Mouse (Mus musculus): ENCODE measurements at regions not wholly inside any gene's neighbourhood (a gene's known extent, or its start where the extent isn't known, plus 50 kb on each side); places are given as distances from the start of the nearest gene placed in this dataset.
"Not testable (repeated sequence)": the region's sequence is repeated elsewhere in the genome, so short reads cannot be mapped to it uniquely, and the experiment has no call there.

- no peaks in the 10 kb centered on the region for H3K36me3 ChIP-seq
- H3K9me3 ChIP-seq, result no peaks in the 10 kb centered on the region
- ATAC-seq, result no peak
- no peaks in the 10 kb centered on the region for H3K4me1 ChIP-seq (replicated peaks)
- H3K9ac ChIP-seq (replicated peaks), result no peak overlapping the region
- no peak overlapping the region for H3K4me2 ChIP-seq (replicated peaks)
- no peaks in the 10 kb centered on the region for H3K27me3 ChIP-seq
- H3K27ac ChIP-seq, result no peak overlapping the region
- H3K4me3 ChIP-seq (replicated peaks), result no peak overlapping the region
These were observed 1878.9 kb upstream of the Flrt2 start for GRCm38 (mm10) chr12:93812963-93813733.

- Histone ChIP-seq H3K36me3 (no peaks in the 10 kb centered on the region), H3K9me3 (no peaks in the 10 kb centered on the region), H3K27me3 (no peaks in the 10 kb centered on the region), H3K4me2 (replicated peaks) (no peak overlapping the region), H3K9ac (replicated peaks) (no peak overlapping the region), H3K27ac (no peak overlapping the region), H3K4me3 (replicated peaks) (no peak overlapping the region), H3K4me1 (replicated peaks) (peaks cover 10% of the 10 kb centered on the region)
- peak; percentile 91 for ATAC-seq
- WGBS, result 11% methylated on average over 1 of the region's 1 CpGs
These were observed 1841.0 kb upstream of the Flrt2 start for GRCm38 (mm10) chr12:93850944-93851520.

- ATAC-seq, result peak; percentile 45; the same call in 1 of the 2 replicates
- no peaks in the 10 kb centered on the region for H3K9me3 ChIP-seq
- no peak overlapping the region for H3K9ac ChIP-seq (replicated peaks)
- no peaks in the 10 kb centered on the region for H3K27me3 ChIP-seq
- peaks cover 10% of the 10 kb centered on the region for H3K4me1 ChIP-seq (replicated peaks)
- no peak overlapping the region for H3K27ac ChIP-seq
- no peak overlapping the region for H3K4me3 ChIP-seq (replicated peaks)
- H3K4me2 ChIP-seq (replicated peaks), result no peak overlapping the region
- 9% methylated on average over 1 of the region's 1 CpGs for WGBS
- no peaks in the 10 kb centered on the region for H3K36me3 ChIP-seq
These were observed 1840.4 kb upstream of the Flrt2 start for GRCm38 (mm10) chr12:93851660-93852059.

GRCm38 (mm10) chr12:93885946-93886345 lies 1806.1 kb upstream of the Flrt2 start:
- Histone ChIP-seq H3K27me3 (no peaks in the 10 kb centered on the region), H3K4me2 (replicated peaks) (no peak overlapping the region), H3K9ac (replicated peaks) (no peak overlapping the region), H3K27ac (no peak overlapping the region), H3K4me1 (replicated peaks) (no peaks in the 10 kb centered on the region), H3K36me3 (no peaks in the 10 kb centered on the region), H3K4me3 (replicated peaks) (no peak overlapping the region), H3K9me3 (no peaks in the 10 kb centered on the region)
- no peak for ATAC-seq
- 58% methylated on average over 2 of the region's 2 CpGs for WGBS

GRCm38 (mm10) chr12:93890109-93890508 lies 1801.9 kb upstream of the Flrt2 start:
- Histone ChIP-seq H3K4me1 (replicated peaks) (no peaks in the 10 kb centered on the region), H3K4me3 (replicated peaks) (no peak overlapping the region), H3K27ac (no peak overlapping the region), H3K9ac (replicated peaks) (no peak overlapping the region), H3K9me3 (no peaks in the 10 kb centered on the region), H3K27me3 (no peaks in the 10 kb centered on the region), H3K36me3 (no peaks in the 10 kb centered on the region), H3K4me2 (replicated peaks) (no peak overlapping the region)
- WGBS, result 89% methylated on average over 3 of the region's 3 CpGs
- ATAC-seq, result no peak

GRCm38 (mm10) chr12:93928541-93929238 lies 1763.3 kb upstream of the Flrt2 start:
- not testable (repeated sequence) for H3K9me3 ChIP-seq
- 42% methylated on average over 1 of the region's 27 CpGs for WGBS

GRCm38 (mm10) chr12:93929239-93929563 lies 1762.8 kb upstream of the Flrt2 start:
- not testable (repeated sequence) for H3K9me3 ChIP-seq; H3K4me2 ChIP-seq (replicated peaks); H3K27me3 ChIP-seq; H3K4me1 ChIP-seq (replicated peaks); H3K36me3 ChIP-seq; ATAC-seq; H3K9ac ChIP-seq (replicated peaks); H3K27ac ChIP-seq; H3K4me3 ChIP-seq (replicated peaks)
- WGBS, result 91% methylated on average over 5 of the region's 7 CpGs

More at GRCm38 (mm10) chr12:93928541-93929238, 1763.3 kb upstream of the Flrt2 start:
- not testable (repeated sequence) for H3K36me3 ChIP-seq; H3K27me3 ChIP-seq; H3K4me3 ChIP-seq (replicated peaks); H3K4me1 ChIP-seq (replicated peaks); H3K4me2 ChIP-seq (replicated peaks); H3K27ac ChIP-seq; H3K9ac ChIP-seq (replicated peaks)
- ATAC-seq, result peak; percentile 88

GRCm38 (mm10) chr12:93930242-93930641 lies 1761.8 kb upstream of the Flrt2 start:
- H3K36me3 ChIP-seq; H3K9me3 ChIP-seq; ATAC-seq; H3K4me1 ChIP-seq (replicated peaks); H3K4me3 ChIP-seq (replicated peaks); H3K27ac ChIP-seq; H3K9ac ChIP-seq (replicated peaks); H3K27me3 ChIP-seq; H3K4me2 ChIP-seq (replicated peaks): not testable (repeated sequence)
- 98% methylated on average over 11 of the region's 11 CpGs for whole genome bisulfite sequencing

- no peak overlapping the region for H3K4me2 ChIP-seq (replicated peaks)
- WGBS, result 77% methylated on average over 1 of the region's 1 CpGs
- no peak for ATAC-seq
- H3K4me3 ChIP-seq (replicated peaks), result no peak overlapping the region
- no peaks in the 10 kb centered on the region for H3K27me3 ChIP-seq
- no peaks in the 10 kb centered on the region for H3K36me3 ChIP-seq
- no peak overlapping the region for H3K9ac ChIP-seq (replicated peaks)
- no peak overlapping the region for H3K27ac ChIP-seq
- no peaks in the 10 kb centered on the region for H3K9me3 ChIP-seq
- H3K4me1 ChIP-seq (replicated peaks), result no peaks in the 10 kb centered on the region
These were observed 1731.2 kb upstream of the Flrt2 start for GRCm38 (mm10) chr12:93960869-93961268.

- Histone ChIP-seq H3K4me3 (replicated peaks) (no peak overlapping the region), H3K4me2 (replicated peaks) (no peak overlapping the region), H3K4me1 (replicated peaks) (no peaks in the 10 kb centered on the region), H3K9me3 (no peaks in the 10 kb centered on the region), H3K36me3 (no peaks in the 10 kb centered on the region), H3K27me3 (no peaks in the 10 kb centered on the region), H3K9ac (replicated peaks) (no peak overlapping the region), H3K27ac (no peak overlapping the region)
- 71% methylated on average over 1 of the region's 1 CpGs for WGBS
- no peak for ATAC-seq
These were observed 1710.7 kb upstream of the Flrt2 start for GRCm38 (mm10) chr12:93981307-93981706.

GRCm38 (mm10) chr12:93991531-93991930 lies 1700.5 kb upstream of the Flrt2 start:
- 78% methylated on average over 1 of the region's 1 CpGs for WGBS
- Histone ChIP-seq H3K4me2 (replicated peaks) (no peak overlapping the region), H3K9me3 (no peaks in the 10 kb centered on the region), H3K36me3 (no peaks in the 10 kb centered on the region), H3K27ac (no peak overlapping the region), H3K4me1 (replicated peaks) (no peaks in the 10 kb centered on the region), H3K27me3 (no peaks in the 10 kb centered on the region), H3K9ac (replicated peaks) (no peak overlapping the region), H3K4me3 (replicated peaks) (no peak overlapping the region)
- ATAC-seq, result no peak

- Histone ChIP-seq H3K9me3 (no peaks in the 10 kb centered on the region), H3K27ac (no peak overlapping the region), H3K36me3 (no peaks in the 10 kb centered on the region), H3K4me1 (replicated peaks) (no peaks in the 10 kb centered on the region), H3K27me3 (no peaks in the 10 kb centered on the region), H3K4me2 (replicated peaks) (no peak overlapping the region), H3K4me3 (replicated peaks) (no peak overlapping the region), H3K9ac (replicated peaks) (no peak overlapping the region)
- no peak for ATAC-seq
- WGBS, result 95% methylated on average over 6 of the region's 6 CpGs
These were observed 1698.2 kb upstream of the Flrt2 start for GRCm38 (mm10) chr12:93993875-93994274.
